Mouse (Mus musculus) testis, adult 2 months (tissue): Measurements from ENCODE around the gene Gpx1.

ENCODE experiments used
- CTCF ChIP-seq: fragments of 200-500 bp; IDR thresholded peaks from 2 replicates; pipeline ENCODE4 v1.5.1; 2012; ENCODE audit warnings: low read depth, mild to moderate bottlenecking, inconsistent platforms, low read length, moderate library complexity; ENCODE audit not compliant: control insufficient read depth, insufficient read depth, insufficient replicate concordance
- POLR2A ChIP-seq: fragments of 200-500 bp; IDR thresholded peaks from 2 replicates; pipeline ENCODE4 v1.6.1; 2012; ENCODE audit warnings: low read depth, mild to moderate bottlenecking, inconsistent platforms, low read length, moderate library complexity; ENCODE audit not compliant: control insufficient read depth

DNA sequence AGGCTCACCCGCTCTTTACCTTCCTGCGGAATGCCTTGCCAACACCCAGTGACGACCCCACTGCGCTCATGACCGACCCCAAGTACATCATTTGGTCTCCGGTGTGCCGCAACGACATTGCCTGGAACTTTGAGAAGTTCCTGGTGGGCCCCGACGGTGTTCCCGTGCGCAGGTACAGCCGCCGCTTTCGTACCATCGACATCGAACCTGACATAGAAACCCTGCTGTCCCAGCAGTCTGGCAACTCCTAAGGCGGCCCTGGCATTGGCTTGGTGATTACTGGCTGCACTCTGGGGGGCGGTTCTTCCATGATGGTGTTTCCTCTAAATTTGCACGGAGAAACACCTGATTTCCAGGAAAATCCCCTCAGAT is 1.2 kb downstream of the Gpx1 start:
- no peak for TF ChIP-seq POLR2A
- TF ChIP-seq CTCF: no peak
